Mouse (Mus musculus) embryonic facial prominence, embryonic 15.5 days (tissue): ENCODE measurements around the gene Fmc1. TPM values are rescaled to one million over a fixed set of nuclear protein-coding genes. Genes with fewer than 3 reads are reported as not detected.
A peak's percentile ranks its signal among the peaks of the same experiment; 100 is the strongest.

Experiments used
- ATAC-seq: fragments of 200-750 bp; cut with Nextera tagmentation; 2 replicates; pipeline ENCODE4 v1.8.0; 2017; ENCODE audit warnings: low read depth, moderate TSS enrichment; ENCODE audit not compliant: insufficient number of reproducible peaks, low FRiP score, low TSS enrichment
- H3K27ac ChIP-seq: fragments of 300-500 bp; sonication (generic); replicated peaks from 2 replicates; pipeline ENCODE4 v1.5.1; 2015; ENCODE audit warnings: mild to moderate bottlenecking, inconsistent platforms
- H3K27me3 ChIP-seq: fragments of 300-500 bp; sonication (generic); 2 replicates; pipeline ENCODE4 v1.6.1; 2015; ENCODE audit warnings: inconsistent platforms
- H3K36me3 ChIP-seq: fragments of 300-500 bp; sonication (generic); 2 replicates; pipeline ENCODE4 v1.6.1; 2015; ENCODE audit warnings: mild to moderate bottlenecking, inconsistent platforms
- H3K4me1 ChIP-seq: fragments of 300-500 bp; sonication (generic); 2 replicates; pipeline ENCODE4 v1.6.1; 2015; ENCODE audit warnings: inconsistent platforms
- H3K4me2 ChIP-seq: fragments of 300-500 bp; sonication (generic); replicated peaks from 2 replicates; pipeline ENCODE4 v1.6.1; 2015; ENCODE audit warnings: mild to moderate bottlenecking, inconsistent platforms
- H3K4me3 ChIP-seq: fragments of 300-500 bp; sonication (generic); replicated peaks from 2 replicates; pipeline ENCODE4 v1.5.1; 2015; ENCODE audit warnings: mild to moderate bottlenecking, inconsistent platforms
- H3K9ac ChIP-seq: fragments of 300-500 bp; sonication (generic); 2 replicates; pipeline ENCODE4 v1.6.1; 2015; ENCODE audit warnings: inconsistent platforms
- H3K9me3 ChIP-seq: fragments of 300-500 bp; sonication (generic); replicated peaks from 2 replicates; pipeline ENCODE4 v1.6.1; 2016; ENCODE audit warnings: inconsistent platforms
- WGBS: fragments of 180-500 bp; shearing (Covaris S2); methylation state at CpG from one replicate; pipeline ENCODE4 v1.1.7; 2015; 5-methylcytosine and 5-hydroxymethylcytosine counted together
- microRNA-seq: library from miRNA; unstranded; fragments of <30 nt; microRNA quantifications from one replicate; pipeline ENCODE4, GENCODE M21; 2016; ENCODE audit warnings: borderline number of aligned reads
- polyA plus RNA-seq: library from polyadenylated mRNA; unstranded; fragments of >200 nt; fragmentation: Nextera tagmentation; extraction: Ambion mirVana; gene quantifications from 2 replicates; pipeline ENCODE4 v1.2.1, GENCODE M21; 2015

Fmc1 gene
- polyA plus RNA-seq, 1 experiment from 2014 or later, result 80.9 TPM

DNA sequence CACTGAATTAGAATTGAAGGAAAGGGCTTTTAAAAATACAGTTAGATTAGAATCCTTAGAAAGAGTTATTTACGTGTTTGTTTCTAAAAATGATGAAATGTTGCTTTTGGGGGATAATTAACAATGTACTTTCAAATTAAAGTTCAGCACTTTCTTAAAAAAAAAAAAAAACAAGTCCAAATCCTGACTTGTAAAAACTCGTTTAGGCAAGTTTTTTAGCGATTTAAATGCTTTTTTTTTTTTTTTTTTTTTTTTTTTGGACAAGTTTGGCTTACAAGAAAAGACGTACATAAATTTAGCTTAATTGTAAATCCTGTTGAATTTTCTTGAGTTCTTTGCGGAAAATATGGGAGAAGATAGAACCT, 19.3 kb downstream of the Fmc1 start:
- Histone ChIP-seq H3K27ac (peak overlapping the region; percentile 99; the same call in 1 of the 2 replicates), H3K4me3 (peak overlapping the region; percentile 72), H3K36me3 (no peaks in the 10 kb centered on the region), H3K4me1 (0 out of 2 replicates have a peak, but pooled peaks cover 3% of the 10 kb centered on the region), H3K9me3 (no peaks in the 10 kb centered on the region), H3K4me2 (0 out of 2 replicates have a peak overlapping the region, but pooled peaks have one; percentile 42), H3K27me3 (no peaks in the 10 kb centered on the region), H3K9ac (no peak overlapping the region)
- WGBS, result 11% methylated on average over 5 of the region's 5 CpGs
- ATAC-seq, result no peak

DNA sequence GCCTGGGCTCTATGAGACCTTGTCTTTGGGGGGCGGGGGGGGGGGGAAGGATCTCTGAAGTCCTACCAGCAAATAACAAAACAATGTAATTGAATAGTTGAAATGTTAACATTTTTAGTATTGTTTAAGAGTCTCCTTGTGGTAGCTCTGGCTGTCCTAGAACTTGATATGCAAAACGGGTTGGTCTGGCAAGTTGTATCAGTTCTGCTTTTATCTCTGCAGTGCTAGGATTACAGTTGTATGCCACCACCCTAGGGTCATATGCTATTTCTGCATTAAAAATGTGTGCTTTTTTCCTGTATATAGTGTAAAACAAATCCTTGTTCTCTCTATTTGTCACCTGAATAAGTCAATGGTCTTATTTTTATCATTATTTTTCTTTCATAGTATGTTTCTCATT, 42.8 kb downstream of the Fmc1 start:
- H3K4me3 ChIP-seq, result no peak overlapping the region
- no peak for ATAC-seq
- H3K4me2 ChIP-seq, result no peak overlapping the region
- no peaks in the 10 kb centered on the region for H3K4me1 ChIP-seq
- WGBS, result 91% methylated on average over 2 of the region's 2 CpGs
- peaks cover 42% of the 10 kb centered on the region for H3K36me3 ChIP-seq
- H3K9me3 ChIP-seq, result no peaks in the 10 kb centered on the region
- no peak overlapping the region for H3K27ac ChIP-seq
- H3K27me3 ChIP-seq, result no peaks in the 10 kb centered on the region
- H3K9ac ChIP-seq, result no peak overlapping the region

GRCm38 (mm10) chr6:38580112-38580857, 47.0 kb downstream of the Fmc1 start:
- 95% methylated on average over 3 of the region's 3 CpGs for whole genome bisulfite sequencing
- no peak overlapping the region for H3K27ac ChIP-seq

DNA sequence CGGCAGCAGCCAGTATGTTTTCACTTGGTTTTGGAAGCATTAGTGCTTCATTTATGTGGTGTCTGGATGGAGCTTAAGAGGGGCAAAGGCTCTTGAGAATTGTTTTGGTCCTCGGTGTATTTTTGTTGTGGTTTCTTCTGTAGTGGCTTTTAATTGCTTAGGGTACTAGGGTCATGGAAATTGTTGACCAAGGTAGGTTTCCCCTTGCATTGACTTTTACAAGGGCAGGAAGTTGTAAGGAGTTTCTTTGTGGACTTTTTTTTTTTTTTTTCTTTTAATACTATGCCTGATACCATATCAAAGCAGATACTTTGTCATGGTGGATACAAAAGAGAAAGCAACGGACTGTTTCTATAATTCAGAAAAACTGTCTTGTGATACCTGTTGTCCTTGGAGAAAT, 48.4 kb downstream of the Fmc1 start:
- Histone ChIP-seq H3K4me2 (no peak overlapping the region), H3K4me3 (no peak overlapping the region), H3K9ac (no peak overlapping the region), H3K9me3 (no peaks in the 10 kb centered on the region), H3K36me3 (peaks cover 47% of the 10 kb centered on the region), H3K27me3 (no peaks in the 10 kb centered on the region), H3K4me1 (no peaks in the 10 kb centered on the region), H3K27ac (no peak overlapping the region)
- ATAC-seq, result no peak
- WGBS, result 85% methylated on average over 3 of the region's 3 CpGs

More at GRCm38 (mm10) chr6:38580112-38580857, 47.0 kb downstream of the Fmc1 start:
- Histone ChIP-seq H3K4me2 (no peak overlapping the region), H3K4me1 (no peaks in the 10 kb centered on the region), H3K9me3 (no peaks in the 10 kb centered on the region), H3K9ac (no peak overlapping the region), H3K4me3 (no peak overlapping the region), H3K36me3 (peaks cover 37% of the 10 kb centered on the region), H3K27me3 (no peaks in the 10 kb centered on the region)
- no peak for ATAC-seq

Small RNA genes lying within 50 kb of the gene (microRNA-seq; reads per million reads assigned to microRNA genes)
- not detected for gene Mir7670

Other genes with a start within 250 kb of the Fmc1 start
- 9.0 and 10.4 TPM in 2 replicates for gene Zc3hav1l, start 234.2 kb upstream of the Fmc1 start, polyA plus RNA-seq
- 6.6 and 8.4 TPM in 2 replicates for gene Zc3hav1, start 178.9 kb upstream of the Fmc1 start, polyA plus RNA-seq
- 7.0 and 10.1 TPM in 2 replicates for gene Ttc26, start 152.0 kb upstream of the Fmc1 start, polyA plus RNA-seq
- gene Ubn2, start 99.6 kb upstream of the Fmc1 start, polyA plus RNA-seq, result 14.9 and 17.0 TPM in 2 replicates
- gene Luc7l2, start 17.8 kb downstream of the Fmc1 start, polyA plus RNA-seq, result 41.4 and 48.0 TPM in 2 replicates
- 3.0 and 4.0 TPM in 2 replicates for gene Klrg2, start 103.7 kb downstream of the Fmc1 start, polyA plus RNA-seq
- gene Clec2l, start 129.6 kb downstream of the Fmc1 start, polyA plus RNA-seq, result 2.9 and 3.5 TPM in 2 replicates